Mouse (Mus musculus) gastrocnemius, adult 2 months (tissue): ENCODE data around the gene Hlcs. TPM values are rescaled to one million over a fixed set of nuclear protein-coding genes. Genes with fewer than 3 reads are reported as not detected.

Experiments used
- DNase-seq: peaks from one replicate; pipeline ENCODE4 v3.0.0; 2022
- H3K27ac ChIP-seq: fragments of 200-600 bp; 2 replicates; pipeline ENCODE4 v1.8.1; 2022; ENCODE audit warnings: mild to moderate bottlenecking
- H3K4me3 ChIP-seq: fragments of 200-600 bp; 2 replicates; pipeline ENCODE4 v1.8.1; 2022; ENCODE audit warnings: mild to moderate bottlenecking, moderate library complexity
- CTCF ChIP-seq: fragments of 200-600 bp; IDR thresholded peaks from 2 replicates; pipeline ENCODE4 v1.8.1; 2022; ENCODE audit warnings: antibody characterized with exemption, mild to moderate bottlenecking, moderate library complexity
- intact Hi-C: fragments of 180-260 bp; cut with DNase I; formaldehyde crosslinking; loops from one replicate; pipeline ENCODE4 v1.15.1; 2025
- long read RNA-seq, 2 experiments: library from polyadenylated mRNA; stranded (forward); transcript quantifications; one replicate each; pipeline ENCODE4 v2.0.0; 2021
- total RNA-seq, 2 experiments: library from RNA; stranded (reverse); gene quantifications; 2 replicates each; pipeline ENCODE4 v1.2.3; 2021

Hlcs gene
- 10 to 100 TPM in 1 of 2 experiments, 1 to 10 TPM in 1; 7.5 to 10.3 TPM for total RNA-seq
- long read RNA-seq, experiment 1, full-length matches to known transcripts: 2 of 12 reads
- long read RNA-seq, experiment 1, partial matches to known transcripts: 1 of 12 reads
- long read RNA-seq, experiment 1, other reads (novel, unspliced or antisense): 9 of 12 reads
- long read RNA-seq, experiment 2, full-length matches to known transcripts: 1 of 7 reads
- long read RNA-seq, experiment 2, partial matches to known transcripts: 0 of 7 reads
- long read RNA-seq, experiment 2, other reads (novel, unspliced or antisense): 6 of 7 reads

GRCm38 (mm10) chr16:94313229-94314030 is at the start of gene Hlcs:
Gene Hlcs, minus strand, starts transcription at chr16:94313571.
- intact Hi-C loops: loop anchor here (1.0 to 5.0 kb wide), 3 partner anchors 24 to 59 kb away; partner anchors contain the start of genes Pigp and Ttc3
- peak within 1 kb of the TSS; percentile 95 for H3K4me3 ChIP-seq
- DNase-seq: peak; percentile 100
- H3K27ac ChIP-seq: peak within 1 kb of the TSS; percentile 100
- TF ChIP-seq CTCF: no peak; the same call in 1 of the 2 replicates

GRCm38 (mm10) chr16:94362174-94362873 is 49.0 kb upstream of the Hlcs start:
- peak; percentile 42 for DNase-seq
- Histone ChIP-seq H3K27ac (no peak overlapping the region), H3K4me3 (no peak overlapping the region)
- TF ChIP-seq CTCF: no peak
- intact Hi-C loops: no loop called here

GRCm38 (mm10) chr16:94360578-94361350 is 47.4 kb upstream of the Hlcs start:
- no peak for TF ChIP-seq CTCF
- intact Hi-C loops: no loop called here
- no peak for DNase-seq
- Histone ChIP-seq H3K27ac (peak overlapping the region; percentile 52; the same call in 1 of the 2 replicates), H3K4me3 (no peak overlapping the region)

GRCm38 (mm10) chr16:94358091-94358490 is 44.7 kb upstream of the Hlcs start:
- intact Hi-C loops: no loop called here
- no peak overlapping the region for H3K27ac ChIP-seq
- H3K4me3 ChIP-seq: no peak overlapping the region
- DNase-seq: no peak
- TF ChIP-seq CTCF: no peak

DNA sequence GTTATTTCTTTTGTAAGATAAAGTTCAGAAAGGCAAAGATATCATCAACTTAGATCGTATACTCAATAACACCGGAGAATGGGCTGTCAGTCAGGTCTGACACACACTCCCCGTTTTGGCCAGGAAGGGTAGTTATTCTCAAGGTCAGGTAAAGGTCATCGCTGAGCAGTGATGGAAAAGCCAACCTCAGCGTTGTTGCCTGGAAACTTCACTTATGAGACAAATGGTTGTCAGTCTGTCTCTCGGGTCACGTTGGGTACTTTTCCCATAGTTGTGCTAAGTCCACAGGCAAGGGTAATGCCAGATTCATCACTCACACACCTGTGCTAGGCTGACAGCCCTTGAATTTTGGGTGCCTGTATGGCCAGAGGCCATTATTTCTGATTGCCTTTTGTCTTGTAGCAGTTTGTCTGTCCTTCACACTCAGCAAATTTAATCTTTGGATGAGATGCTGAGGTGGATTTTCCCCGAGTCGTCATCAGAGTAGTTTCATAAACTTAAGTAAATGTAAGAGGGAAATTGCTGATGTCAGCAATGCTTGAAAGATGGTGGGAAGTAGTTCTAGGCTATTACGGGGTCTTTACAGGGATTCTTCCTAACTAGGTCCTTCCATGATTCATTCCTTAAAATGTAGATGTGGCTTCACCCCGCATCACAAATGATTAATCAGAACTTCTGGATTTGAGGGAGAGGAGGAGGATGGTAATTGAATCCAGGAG is 43.6 kb upstream of the Hlcs start:
- DNase-seq: no peak
- intact Hi-C loops: no loop called here
- TF ChIP-seq CTCF: no peak
- no peak overlapping the region for H3K4me3 ChIP-seq
- H3K27ac ChIP-seq: no peak overlapping the region

- Histone ChIP-seq H3K4me3 (no peak overlapping the region), H3K27ac (no peak overlapping the region)
- intact Hi-C loops: no loop called here
- no peak for DNase-seq
- no peak for TF ChIP-seq CTCF
Observed at GRCm38 (mm10) chr16:94356046-94356445, 42.7 kb upstream of the Hlcs start.

- no peak overlapping the region for H3K4me3 ChIP-seq
- intact Hi-C loops: no loop called here
- DNase-seq: peak; percentile 18
- no peak for TF ChIP-seq CTCF
- H3K27ac ChIP-seq: no peak overlapping the region
Observed at GRCm38 (mm10) chr16:94354450-94354849, 41.1 kb upstream of the Hlcs start.

DNA sequence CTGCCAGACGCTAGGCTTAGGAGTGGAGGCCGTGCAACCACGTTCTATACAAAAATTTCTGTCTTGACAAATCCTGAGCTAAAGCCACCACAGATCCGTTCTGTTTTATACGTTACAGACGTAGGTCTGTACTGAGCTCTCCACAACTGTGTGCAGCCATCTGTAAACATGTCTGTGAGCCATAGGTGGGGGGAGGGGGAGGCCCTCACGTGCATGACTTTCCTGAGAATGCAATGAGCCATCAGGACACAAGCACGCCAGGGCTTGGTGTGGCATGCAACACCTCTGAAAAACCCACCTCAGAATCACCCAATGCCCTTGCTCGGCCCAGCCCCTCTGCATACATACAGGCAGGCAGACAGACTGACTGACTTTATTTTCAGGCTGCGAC is 36.9 kb upstream of the Hlcs start:
- Histone ChIP-seq H3K4me3 (no peak overlapping the region), H3K27ac (no peak overlapping the region)
- intact Hi-C loops: no loop called here
- DNase-seq: no peak
- no peak for TF ChIP-seq CTCF

DNA sequence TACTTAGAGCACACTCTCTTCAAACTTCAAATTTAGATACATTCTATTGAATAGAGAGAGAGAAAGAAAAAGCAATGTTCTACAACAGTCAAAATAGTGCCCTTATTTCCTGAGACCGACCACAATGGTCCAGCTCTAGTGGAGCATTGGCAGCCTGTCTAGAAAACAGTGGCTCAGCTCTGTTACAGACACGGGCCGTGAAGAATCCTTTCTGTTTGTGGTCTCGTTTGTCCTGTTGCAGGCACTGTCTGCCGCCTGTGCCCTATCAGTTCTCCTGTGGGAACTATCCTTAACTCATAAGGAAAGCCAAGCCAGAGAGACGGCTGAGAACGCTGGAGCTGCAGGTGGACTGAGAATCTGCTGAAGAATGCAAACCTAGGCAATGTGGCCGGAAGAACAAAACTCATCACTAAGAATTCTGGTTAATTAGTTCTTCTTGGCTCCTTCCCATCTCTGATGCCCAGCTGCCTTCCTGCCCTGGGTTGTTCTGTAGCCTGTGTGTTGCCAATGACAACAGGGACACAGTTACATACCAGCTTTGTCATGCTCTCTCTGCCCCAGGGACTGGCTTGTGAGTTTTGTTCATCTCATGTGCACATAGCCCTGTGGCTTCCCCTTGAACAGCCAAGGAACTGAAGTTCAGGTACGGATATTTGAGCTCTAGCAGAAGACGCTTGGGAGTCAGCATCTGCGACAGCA is 36.4 kb upstream of the Hlcs start:
- H3K4me3 ChIP-seq: peak overlapping the region; percentile 50
- H3K27ac ChIP-seq: 0 out of 2 replicates have a peak overlapping the region, but pooled peaks have one; percentile 4
- DNase-seq: no peak
- TF ChIP-seq CTCF: no peak
- intact Hi-C loops: no loop called here

GRCm38 (mm10) chr16:94348779-94349178 is 35.4 kb upstream of the Hlcs start:
- no peak for TF ChIP-seq CTCF
- Histone ChIP-seq H3K4me3 (no peak overlapping the region), H3K27ac (no peak overlapping the region)
- intact Hi-C loops: no loop called here
- DNase-seq: peak; percentile 49
